Comparison of ENCODE assay signal across 11 mouse cellular contexts in the genomic region with DNA sequence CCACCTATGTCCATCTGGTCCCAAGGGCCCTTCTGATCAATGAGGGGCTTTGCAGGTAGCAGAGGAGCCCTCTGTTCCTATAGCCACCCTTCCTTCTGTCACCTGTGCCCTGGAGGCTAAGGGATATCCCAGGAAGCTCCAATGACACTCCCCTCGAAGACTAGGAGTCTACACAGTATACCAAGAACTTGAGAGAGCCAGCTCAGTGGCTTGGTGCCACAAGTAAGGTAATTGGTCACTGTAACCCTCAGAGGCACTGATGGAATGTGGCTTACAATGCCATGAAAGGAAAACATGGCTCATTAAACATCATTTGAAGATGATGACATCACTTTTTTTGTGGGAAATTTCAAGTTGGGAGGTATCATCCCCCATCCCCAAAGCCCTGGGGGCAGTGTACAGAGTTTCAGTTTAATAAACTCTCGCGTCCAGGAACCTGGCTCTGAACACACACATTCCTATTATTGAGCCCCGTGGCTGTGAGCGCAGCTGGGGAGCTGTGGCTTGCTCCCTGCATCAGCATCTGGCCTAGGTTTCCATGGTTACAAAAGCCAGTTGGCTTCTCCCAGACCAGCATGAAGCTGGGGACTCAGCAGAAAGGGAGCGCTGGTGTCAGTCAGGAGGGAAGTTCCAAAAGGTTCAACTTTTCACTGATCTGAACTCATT.
DNase-seq lines count a peak whose midpoint lies in the region; ATAC-seq lines count a peak whose summit lies in the region.
"Had no signal": no experiment of that assay in that cellular context is flagged by ENCODE, and none has a peak within 500 bp of the region (broad histone marks: within the 10 kb centered on the region; RNA-seq: fewer than 3 reads in every experiment).

No protein-coding gene starts in this region.

- WGBS in forebrain, embryonic 10.5 days, result 22% methylated on average over 6 of the region's 6 CpGs
- 8% methylated on average over 6 of the region's 6 CpGs for WGBS in forebrain, embryonic 16.5 days
- 20% methylated on average over 6 of the region's 6 CpGs for WGBS in embryonic facial prominence, embryonic 14.5 days
- 60% methylated on average over 6 of the region's 6 CpGs for WGBS in kidney, embryonic 15.5 days

- peaks cover 41% of the 10 kb centered on the region for H3K36me3 ChIP-seq in forebrain, embryonic 10.5 days (replicated peaks)
- H3K36me3 ChIP-seq in forebrain, embryonic 16.5 days (ENCODE audit: control insufficient read depth, insufficient read depth), result peaks cover 8% of the 10 kb centered on the region
- H3K36me3 ChIP-seq in embryonic facial prominence, embryonic 14.5 days (ENCODE audit: control insufficient read depth, insufficient read depth, low read length), result peaks cover 40% of the 10 kb centered on the region
- H3K36me3 ChIP-seq in kidney, embryonic 15.5 days, result peaks cover 51% of the 10 kb centered on the region

- H3K9me3 ChIP-seq in forebrain, embryonic 10.5 days, result no peaks in the 10 kb centered on the region
- no peaks in the 10 kb centered on the region for H3K9me3 ChIP-seq in forebrain, embryonic 16.5 days (ENCODE audit: control insufficient read depth, low read length)
- no peaks in the 10 kb centered on the region for H3K9me3 ChIP-seq in embryonic facial prominence, embryonic 14.5 days (ENCODE audit: control insufficient read depth, low read length)
- no peaks in the 10 kb centered on the region for H3K9me3 ChIP-seq in kidney, embryonic 15.5 days (replicated peaks)
- H3K9me3 ChIP-seq: embryonic facial prominence, embryonic 15.5 days; stomach, embryonic 15.5 days had no signal

- H3K27me3 ChIP-seq in forebrain, embryonic 10.5 days (ENCODE audit: poor library complexity, severe bottlenecking), result peaks cover 18% of the 10 kb centered on the region
- H3K27me3 ChIP-seq in forebrain, embryonic 16.5 days (replicated peaks; ENCODE audit: control insufficient read depth, insufficient read depth, low read length), result no peaks in the 10 kb centered on the region
- no peaks in the 10 kb centered on the region for H3K27me3 ChIP-seq in embryonic facial prominence, embryonic 14.5 days (replicated peaks; ENCODE audit: control insufficient read depth, insufficient read depth, low read length)
- no peaks in the 10 kb centered on the region for H3K27me3 ChIP-seq in kidney, embryonic 15.5 days
- H3K27me3 ChIP-seq: embryonic facial prominence, embryonic 15.5 days; stomach, embryonic 15.5 days had no signal

- H3K4me2 ChIP-seq in forebrain, embryonic 16.5 days (ENCODE audit: low read length), result no peak overlapping the region
- H3K4me2 ChIP-seq in embryonic facial prominence, embryonic 14.5 days (ENCODE audit: low read depth, low read length), result no peak overlapping the region
- no peak overlapping the region for H3K4me2 ChIP-seq in kidney, embryonic 15.5 days
- H3K4me2 ChIP-seq: embryonic facial prominence, embryonic 15.5 days; stomach, embryonic 15.5 days had no signal

- no peak for ATAC-seq in forebrain, embryonic 16.5 days
- peak; percentile 47; the same call in 1 of the 2 replicates for ATAC-seq in embryonic facial prominence, embryonic 14.5 days (ENCODE audit: low read depth)
- 0 out of 2 replicates have a peak, but pooled peaks have one; percentile 15 for ATAC-seq in kidney, embryonic 15.5 days (replicated peaks; ENCODE audit: low FRiP score)
- no peak for ATAC-seq in monocyte, adult 5-6 weeks (replicated peaks; ENCODE audit: insufficient number of reproducible peaks, low FRiP score, low TSS enrichment, poor library complexity, severe bottlenecking)

- H3K9ac ChIP-seq in forebrain, embryonic 16.5 days (replicated peaks; ENCODE audit: low read depth, low read length), result no peak overlapping the region
- H3K9ac ChIP-seq in embryonic facial prominence, embryonic 14.5 days (ENCODE audit: low read depth, low read length), result no peak overlapping the region
- H3K9ac ChIP-seq in kidney, embryonic 15.5 days, result no peak overlapping the region
- H3K9ac ChIP-seq: embryonic facial prominence, embryonic 15.5 days; stomach, embryonic 15.5 days had no signal

- H3K4me1 ChIP-seq in forebrain, embryonic 10.5 days, result peaks cover 61% of the 10 kb centered on the region
- peaks cover 16% of the 10 kb centered on the region; the same call in 1 of the 2 replicates for H3K4me1 ChIP-seq in forebrain, embryonic 16.5 days (replicated peaks; ENCODE audit: control insufficient read depth, insufficient read depth, low read length)
- H3K4me1 ChIP-seq in embryonic facial prominence, embryonic 14.5 days (ENCODE audit: control insufficient read depth, insufficient read depth, low read length), result peaks cover 7% of the 10 kb centered on the region
- peaks cover 21% of the 10 kb centered on the region for H3K4me1 ChIP-seq in kidney, embryonic 15.5 days

- H3K4me3 ChIP-seq in forebrain, embryonic 10.5 days, result no peak overlapping the region
- H3K4me3 ChIP-seq in forebrain, embryonic 16.5 days (replicated peaks; ENCODE audit: low read length), result no peak overlapping the region
- no peak overlapping the region for H3K4me3 ChIP-seq in embryonic facial prominence, embryonic 14.5 days (ENCODE audit: low read depth, low read length)
- H3K4me3 ChIP-seq in kidney, embryonic 15.5 days (replicated peaks), result no peak overlapping the region
- H3K4me3 ChIP-seq: embryonic facial prominence, embryonic 15.5 days; myocyte; stomach, embryonic 15.5 days had no signal

- 0 out of 2 replicates have a peak overlapping the region, but pooled peaks have one; percentile 17 for H3K27ac ChIP-seq in forebrain, embryonic 10.5 days
- no peak overlapping the region for H3K27ac ChIP-seq in forebrain, embryonic 16.5 days (ENCODE audit: low read length)
- no peak overlapping the region for H3K27ac ChIP-seq in embryonic facial prominence, embryonic 14.5 days (replicated peaks; ENCODE audit: low read depth, low read length)
- no peak overlapping the region for H3K27ac ChIP-seq in kidney, embryonic 15.5 days
- H3K27ac ChIP-seq: embryonic facial prominence, embryonic 15.5 days; stomach, embryonic 15.5 days had no signal

- peak; percentile 51 for DNase-seq in forebrain, embryonic 10.5 days (ENCODE audit: extremely low spot score, low spot score)
- DNase-seq in embryonic facial prominence, embryonic 14.5 days (ENCODE audit: low spot score), result peak; percentile 72
- DNase-seq in neural tube, embryonic 10.5 days (ENCODE audit: extremely low spot score, low spot score), result peak; percentile 41
- no peak for DNase-seq in right cerebral cortex, postnatal 14 days
- DNase-seq in c-Kit-positive CD71-positive TER-119-positive erythroid progenitor cells, embryonic 14.5 days (ENCODE audit: low spot score), result no peak

Comparison
In these comparisons a context has a peak if more than half of its experiments do, and no peak if none do; other contexts are left out.
1. DNase-seq: peak in forebrain, embryonic 10.5 days (single experiment), embryonic facial prominence, embryonic 14.5 days (single experiment) and neural tube, embryonic 10.5 days (single experiment); none in right cerebral cortex, postnatal 14 days (single experiment) and c-Kit-positive CD71-positive TER-119-positive erythroid progenitor cells, embryonic 14.5 days (single experiment).
2. ATAC-seq: peak in embryonic facial prominence, embryonic 14.5 days (single experiment) and kidney, embryonic 15.5 days (single experiment); none in forebrain, embryonic 16.5 days (single experiment) and monocyte, adult 5-6 weeks (single experiment).